Mouse (Mus musculus) hindbrain, embryonic 13.5 days (tissue): ENCODE measurements around the gene Olfr194. TPM values are rescaled to one million over a fixed set of nuclear protein-coding genes. Genes with fewer than 3 reads are reported as not detected.

Experiments
- ATAC-seq: fragments of 200-750 bp; cut with Nextera tagmentation; 2 replicates; pipeline ENCODE4 v1.8.0; 2017; ENCODE audit warnings: moderate TSS enrichment; ENCODE audit not compliant: low FRiP score
- H3K27ac ChIP-seq: fragments of 300-500 bp; sonication (generic); 2 replicates; pipeline ENCODE4 v1.5.1; 2015; ENCODE audit warnings: inconsistent platforms, mild to moderate bottlenecking, moderate library complexity
- H3K27me3 ChIP-seq: fragments of 300-500 bp; sonication (generic); 2 replicates; pipeline ENCODE4 v1.6.1; 2015; ENCODE audit warnings: mild to moderate bottlenecking, inconsistent platforms
- H3K36me3 ChIP-seq: fragments of 300-500 bp; sonication (generic); 2 replicates; pipeline ENCODE4 v1.6.1; 2015; ENCODE audit warnings: mild to moderate bottlenecking, inconsistent platforms
- H3K4me1 ChIP-seq: fragments of 300-500 bp; sonication (generic); replicated peaks from 2 replicates; pipeline ENCODE4 v1.6.1; 2015; ENCODE audit warnings: inconsistent platforms
- H3K4me2 ChIP-seq: fragments of 300-500 bp; sonication (generic); 2 replicates; pipeline ENCODE4 v1.6.1; 2015; ENCODE audit warnings: inconsistent platforms, mild to moderate bottlenecking, moderate library complexity
- H3K4me3 ChIP-seq: fragments of 300-500 bp; sonication (generic); 2 replicates; pipeline ENCODE4 v1.5.1; 2015; ENCODE audit warnings: mild to moderate bottlenecking, inconsistent platforms
- H3K9ac ChIP-seq: fragments of 300-500 bp; sonication (generic); 2 replicates; pipeline ENCODE4 v1.6.1; 2015; ENCODE audit warnings: mild to moderate bottlenecking, inconsistent platforms
- H3K9me3 ChIP-seq: fragments of 300-500 bp; sonication (generic); 2 replicates; pipeline ENCODE4 v1.6.1; 2016; ENCODE audit warnings: inconsistent platforms
- polyA plus RNA-seq: library from polyadenylated mRNA; unstranded; fragments of >200 nt; fragmentation: Nextera tagmentation; extraction: Ambion mirVana; gene quantifications from 2 replicates; pipeline ENCODE4 v1.2.1, GENCODE M21; 2015

Olfr194 gene
- polyA plus RNA-seq, 1 experiment from 2014 or later = not detected

- Histone ChIP-seq H3K4me1 (no peaks in the 10 kb centered on the region), H3K27me3 (no peaks in the 10 kb centered on the region), H3K36me3 (no peaks in the 10 kb centered on the region), H3K9ac (no peak overlapping the region), H3K4me3 (no peak overlapping the region), H3K4me2 (no peak overlapping the region), H3K9me3 (no peaks in the 10 kb centered on the region), H3K27ac (no peak overlapping the region)
- no peak for ATAC-seq
Measured at GRCm38 (mm10) chr16:59071755-59072154, 49.1 kb downstream of the Olfr194 start.

Other genes with a start within 250 kb of the Olfr194 start
- gene Olfr177, start 246.3 kb downstream of the Olfr194 start, polyA plus RNA-seq = not detected in 2 replicates
- gene Olfr178, start 229.0 kb downstream of the Olfr194 start, polyA plus RNA-seq = not detected in 2 replicates
- not detected in 2 replicates for gene Olfr181, start 192.3 kb downstream of the Olfr194 start, polyA plus RNA-seq
- gene Olfr180, start 191.7 kb downstream of the Olfr194 start, polyA plus RNA-seq = not detected in 2 replicates
- not detected in 2 replicates for gene Olfr183, start 125.7 kb downstream of the Olfr194 start, polyA plus RNA-seq
- not detected in 2 replicates for gene Olfr186, start 90.8 kb downstream of the Olfr194 start, polyA plus RNA-seq
- not detected in 2 replicates for gene Olfr187, start 81.3 kb downstream of the Olfr194 start, polyA plus RNA-seq
- gene Olfr190, start 43.1 kb downstream of the Olfr194 start, polyA plus RNA-seq = not detected in 2 replicates
- gene Olfr191, start 31.2 kb downstream of the Olfr194 start, polyA plus RNA-seq = not detected in 2 replicates
- gene Olfr193, start 9.2 kb downstream of the Olfr194 start, polyA plus RNA-seq = not detected in 2 replicates
- not detected in 2 replicates for gene Olfr195, start 26.0 kb upstream of the Olfr194 start, polyA plus RNA-seq
- not detected in 2 replicates for gene Olfr196, start 49.4 kb upstream of the Olfr194 start, polyA plus RNA-seq
- gene Olfr198, start 82.5 kb upstream of the Olfr194 start, polyA plus RNA-seq = not detected in 2 replicates
- not detected in 2 replicates for gene Olfr199, start 98.7 kb upstream of the Olfr194 start, polyA plus RNA-seq
- gene Olfr201, start 151.6 kb upstream of the Olfr194 start, polyA plus RNA-seq = not detected in 2 replicates
- gene Olfr202, start 165.7 kb upstream of the Olfr194 start, polyA plus RNA-seq = not detected in 2 replicates
- not detected in 2 replicates for gene Olfr203, start 177.8 kb upstream of the Olfr194 start, polyA plus RNA-seq
- not detected in 2 replicates for gene Olfr204, start 197.2 kb upstream of the Olfr194 start, polyA plus RNA-seq
- not detected in 2 replicates for gene Olfr205, start 210.1 kb upstream of the Olfr194 start, polyA plus RNA-seq
- not detected in 2 replicates for gene Olfr206, start 228.2 kb upstream of the Olfr194 start, polyA plus RNA-seq
- not detected in 2 replicates for gene Olfr209, start 242.9 kb upstream of the Olfr194 start, polyA plus RNA-seq